Mouse (Mus musculus) heart, adult 18-20 months (tissue): ENCODE measurements at regions not wholly inside any gene's neighbourhood (a gene's known extent, or its start where the extent isn't known, plus 50 kb on each side); places are given as distances from the start of the nearest gene placed in this dataset.

Experiments used
- DNase-seq, 2 experiments: peaks; one replicate each; pipeline ENCODE4 v3.0.0; 2021 to 2022; ENCODE audit warnings: mixed read lengths in 1 of 2

GRCm38 (mm10) chr12:97921349-97922264 is 337.7 kb downstream of the Galc start:
- DNase-seq = no peak

GRCm38 (mm10) chr12:97918416-97918815 is 340.8 kb downstream of the Galc start:
- DNase-seq = no peak

GRCm38 (mm10) chr12:97915026-97915425 is 344.2 kb downstream of the Galc start:
- no peak for DNase-seq

- no peak for DNase-seq
Measured at GRCm38 (mm10) chr12:97912730-97913129, 346.5 kb downstream of the Galc start.

GRCm38 (mm10) chr12:97899266-97899665 is 360.0 kb downstream of the Galc start:
- no peak for DNase-seq

GRCm38 (mm10) chr12:97898178-97898577 is 361.1 kb downstream of the Galc start:
- DNase-seq = no peak

- DNase-seq = no peak
Measured at GRCm38 (mm10) chr12:97895981-97896380, 363.3 kb downstream of the Galc start.

- no peak for DNase-seq
Measured at GRCm38 (mm10) chr12:97888801-97889455, 370.3 kb downstream of the Galc start.

GRCm38 (mm10) chr12:97888291-97888800 is 370.9 kb downstream of the Galc start:
- no peak for DNase-seq

GRCm38 (mm10) chr12:97882439-97882838 is 376.8 kb downstream of the Galc start:
- DNase-seq = no peak

GRCm38 (mm10) chr12:97872391-97872790 is 386.9 kb downstream of the Galc start:
- peak; percentile 29 to 74 for DNase-seq

GRCm38 (mm10) chr12:97862921-97863320 is 396.3 kb downstream of the Galc start:
- no peak for DNase-seq

- DNase-seq = no peak
Measured at GRCm38 (mm10) chr12:97836202-97836908, 422.9 kb downstream of the Galc start.

- no peak for DNase-seq
Measured at GRCm38 (mm10) chr12:97793364-97794120, 465.7 kb downstream of the Galc start.

GRCm38 (mm10) chr12:97783476-97783875 is 475.8 kb downstream of the Galc start:
- DNase-seq = no peak

GRCm38 (mm10) chr12:97759116-97759515 is 500.1 kb downstream of the Galc start:
- DNase-seq = no peak

GRCm38 (mm10) chr12:97758624-97759023 is 500.6 kb downstream of the Galc start:
- DNase-seq = no peak

- no peak for DNase-seq
Measured at GRCm38 (mm10) chr12:97750166-97750565, 509.1 kb downstream of the Galc start.

- no peak for DNase-seq
Measured at GRCm38 (mm10) chr12:97740927-97741326, 518.3 kb downstream of the Galc start.

GRCm38 (mm10) chr12:97732078-97732580 is 527.1 kb downstream of the Galc start:
- DNase-seq = no peak

GRCm38 (mm10) chr12:97720554-97720953 is 538.7 kb downstream of the Galc start:
- DNase-seq = no peak

GRCm38 (mm10) chr12:97717812-97718211 is 541.4 kb downstream of the Galc start:
- DNase-seq = no peak
